Mouse (Mus musculus) stomach, postnatal 0 days (tissue): ENCODE data around the gene Tcf7.

Experiments used
- CTCF ChIP-seq: IDR thresholded peaks from 2 replicates; pipeline ENCODE4 v1.5.1; 2016; ENCODE audit warnings: antibody characterized with exemption, low read depth, mild to moderate bottlenecking, moderate library complexity
- EP300 ChIP-seq: optimal IDR thresholded peaks from 2 replicates; pipeline ENCODE3; 2016; ENCODE audit warnings: antibody characterized with exemption

DNA sequence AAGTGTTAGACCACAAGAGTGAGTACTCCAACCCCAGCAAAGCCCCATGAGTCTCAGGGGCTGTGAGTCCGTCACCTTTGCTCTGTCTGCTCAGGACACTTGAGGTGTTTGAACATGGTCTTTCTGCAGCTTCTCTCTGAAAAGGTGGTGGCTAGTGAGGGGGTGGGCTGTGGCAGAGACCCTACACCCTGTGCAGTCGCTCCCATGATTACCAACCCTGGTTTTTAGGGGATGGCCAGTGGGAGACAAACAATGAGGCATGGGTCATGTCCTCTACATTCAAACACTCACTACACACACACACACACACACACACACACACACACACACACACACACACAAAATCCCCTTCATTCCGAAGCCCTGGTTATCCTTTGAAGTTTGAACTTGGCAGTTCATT is 44.5 kb upstream of the Tcf7 start:
- TF ChIP-seq EP300 (no peak), CTCF (no peak)
